In the genomic region with DNA sequence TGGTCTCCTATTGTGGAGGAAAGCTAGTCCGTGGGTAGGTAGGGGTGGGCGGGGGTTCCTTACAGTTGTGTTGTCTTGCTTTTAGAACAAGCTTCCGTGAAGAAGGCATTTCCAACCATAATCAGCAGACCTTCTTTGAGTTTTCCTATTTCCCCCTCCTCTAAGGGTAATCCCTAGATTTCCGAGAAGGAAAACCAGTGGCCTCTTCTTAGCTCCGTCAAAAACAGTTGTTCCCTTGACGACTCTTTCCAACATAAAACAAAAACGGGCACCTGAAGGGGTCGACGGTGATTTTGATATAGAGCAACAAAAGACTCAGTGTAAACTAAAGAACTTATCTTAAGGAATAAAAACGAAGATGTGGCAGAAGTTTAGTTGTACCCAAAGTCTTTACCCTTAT, we compare ENCODE assay signal across 7 mouse cellular contexts. TPM values are rescaled to one million over a fixed set of nuclear protein-coding genes. Genes with fewer than 3 reads are reported as not detected.
DNase-seq lines count a peak whose midpoint lies in the region; ATAC-seq lines count a peak whose summit lies in the region.

No protein-coding gene starts in this region.

- ATAC-seq in megakaryocyte, adult 5-6 weeks (ENCODE audit: poor library complexity, severe bottlenecking): no peak
- ATAC-seq in forebrain, embryonic 13.5 days: no peak
- no peak for ATAC-seq in limb, embryonic 15.5 days (ENCODE audit: insufficient number of reproducible peaks, low FRiP score, low TSS enrichment, low read depth)
- no peak for ATAC-seq in stomach, embryonic 16.5 days (ENCODE audit: insufficient read depth, low FRiP score)

- WGBS in forebrain, embryonic 13.5 days: 4% methylated on average over 10 of the region's 10 CpGs
- WGBS in limb, embryonic 15.5 days: 5% methylated on average over 10 of the region's 10 CpGs
- 5% methylated on average over 10 of the region's 10 CpGs for WGBS in stomach, embryonic 16.5 days

- peaks cover 24% of the 10 kb centered on the region for H3K4me1 ChIP-seq in megakaryocyte, embryonic 14.5 days
- peaks cover 11% of the 10 kb centered on the region for H3K4me1 ChIP-seq in forebrain, embryonic 13.5 days
- peaks cover 15% of the 10 kb centered on the region for H3K4me1 ChIP-seq in limb, embryonic 15.5 days
- H3K4me1 ChIP-seq in stomach, embryonic 16.5 days (ENCODE audit: control insufficient read depth, insufficient read depth, low read length): peaks cover 13% of the 10 kb centered on the region; the same call in 1 of the 2 replicates

- H3K4me2 ChIP-seq in forebrain, embryonic 13.5 days: peak overlapping the region; percentile 72
- peak overlapping the region; percentile 69 for H3K4me2 ChIP-seq in limb, embryonic 15.5 days
- peak overlapping the region; percentile 67 for H3K4me2 ChIP-seq in stomach, embryonic 16.5 days (ENCODE audit: low read depth, low read length)

- DNase-seq in gastrocnemius, postnatal 25 days: no peak
- DNase-seq in cerebellum, adult 9-10 months: no peak

- H3K27me3 ChIP-seq in megakaryocyte, embryonic 14.5 days (replicated peaks): no peaks in the 10 kb centered on the region
- no peaks in the 10 kb centered on the region for H3K27me3 ChIP-seq in forebrain, embryonic 13.5 days
- H3K27me3 ChIP-seq in limb, embryonic 15.5 days: no peaks in the 10 kb centered on the region
- H3K27me3 ChIP-seq in stomach, embryonic 16.5 days (ENCODE audit: control insufficient read depth, insufficient read depth, low read length): no peaks in the 10 kb centered on the region

- peak overlapping the region; percentile 67 for H3K9ac ChIP-seq in forebrain, embryonic 13.5 days
- peak overlapping the region; percentile 54 for H3K9ac ChIP-seq in limb, embryonic 15.5 days
- peak overlapping the region; percentile 75 for H3K9ac ChIP-seq in stomach, embryonic 16.5 days (ENCODE audit: low read length)

- H3K27ac ChIP-seq in forebrain, embryonic 13.5 days: peak overlapping the region; percentile 89
- H3K27ac ChIP-seq in limb, embryonic 15.5 days: peak overlapping the region; percentile 96
- H3K27ac ChIP-seq in stomach, embryonic 16.5 days (ENCODE audit: low read length): peak overlapping the region; percentile 96

- H3K9me3 ChIP-seq in megakaryocyte, embryonic 14.5 days: no peaks in the 10 kb centered on the region
- no peaks in the 10 kb centered on the region for H3K9me3 ChIP-seq in forebrain, embryonic 13.5 days (replicated peaks)
- H3K9me3 ChIP-seq in limb, embryonic 15.5 days: no peaks in the 10 kb centered on the region
- no peaks in the 10 kb centered on the region for H3K9me3 ChIP-seq in stomach, embryonic 16.5 days (replicated peaks; ENCODE audit: control insufficient read depth, low read length)

- H3K36me3 ChIP-seq in megakaryocyte, embryonic 14.5 days (replicated peaks; ENCODE audit: low read length): no peaks in the 10 kb centered on the region
- H3K36me3 ChIP-seq in forebrain, embryonic 13.5 days (ENCODE audit: poor library complexity, severe bottlenecking): no peaks in the 10 kb centered on the region
- no peaks in the 10 kb centered on the region for H3K36me3 ChIP-seq in limb, embryonic 15.5 days
- H3K36me3 ChIP-seq in stomach, embryonic 16.5 days (ENCODE audit: control insufficient read depth, insufficient read depth, low read length): no peaks in the 10 kb centered on the region

- peak overlapping the region; percentile 93 for H3K4me3 ChIP-seq in megakaryocyte, embryonic 14.5 days (replicated peaks)
- peak overlapping the region; percentile 58 for H3K4me3 ChIP-seq in forebrain, embryonic 13.5 days
- peak overlapping the region; percentile 46 for H3K4me3 ChIP-seq in limb, embryonic 15.5 days
- H3K4me3 ChIP-seq in stomach, embryonic 16.5 days (replicated peaks; ENCODE audit: low read length): peak overlapping the region; percentile 54

RNA-seq across cellular contexts. Expression of gene Nemf, which starts 5.0 kb away (rescaled TPM):
- 1.4 and 3.2 TPM in 2 replicates for polyA plus RNA-seq in megakaryocyte, embryonic 14.5 days (2012; ENCODE audit: insufficient read depth, low replicate concordance)
- 43.7 and 44.6 TPM in 2 replicates for total RNA-seq in megakaryocyte, adult 5-6 weeks (2015)
- 67.3 and 79.7 TPM in 2 replicates for total RNA-seq in megakaryocyte, adult 5-6 weeks (2017)
- 99.3 and 99.9 TPM in 2 replicates for polyA plus RNA-seq in forebrain, embryonic 13.5 days (2015; fragmentation: Nextera tagmentation; extraction: Ambion mirVana)
- polyA plus RNA-seq in limb, embryonic 15.5 days (2015; fragmentation: Nextera tagmentation; extraction: Ambion mirVana): 84.7 and 88.7 TPM in 2 replicates
- 82.4 and 83.1 TPM in 2 replicates for polyA plus RNA-seq in stomach, embryonic 16.5 days (2015; fragmentation: Nextera tagmentation; extraction: Ambion mirVana)
- 10 to 100 TPM; 17.1 to 20.8 TPM for total RNA-seq in gastrocnemius, postnatal 25 days (2021)

RNA-seq across cellular contexts. Expression of gene Arf6, which starts 10.0 kb away (rescaled TPM):
- polyA plus RNA-seq in megakaryocyte, embryonic 14.5 days (2012; ENCODE audit: insufficient read depth, low replicate concordance): 211 and 251 TPM in 2 replicates
- 78.8 and 94.8 TPM in 2 replicates for total RNA-seq in megakaryocyte, adult 5-6 weeks (2015)
- total RNA-seq in megakaryocyte, adult 5-6 weeks (2017): 125 and 133 TPM in 2 replicates
- polyA plus RNA-seq in forebrain, embryonic 13.5 days (2015; fragmentation: Nextera tagmentation; extraction: Ambion mirVana): 25.4 and 29.0 TPM in 2 replicates
- 59.8 and 73.7 TPM in 2 replicates for polyA plus RNA-seq in limb, embryonic 15.5 days (2015; fragmentation: Nextera tagmentation; extraction: Ambion mirVana)
- polyA plus RNA-seq in stomach, embryonic 16.5 days (2015; fragmentation: Nextera tagmentation; extraction: Ambion mirVana): 39.3 and 42.3 TPM in 2 replicates
- total RNA-seq in gastrocnemius, postnatal 25 days (2021): 10 to 100 TPM; 20.1 to 23.5 TPM

RNA-seq across cellular contexts. Expression of gene Gm9887, which starts 10.3 kb away (rescaled TPM):
- 3.3 and 4.8 TPM in 2 replicates for polyA plus RNA-seq in megakaryocyte, embryonic 14.5 days (2012; ENCODE audit: insufficient read depth, low replicate concordance)
- not detected in 2 replicates for total RNA-seq in megakaryocyte, adult 5-6 weeks (2015)
- not detected in 2 replicates for total RNA-seq in megakaryocyte, adult 5-6 weeks (2017)
- 0.63 and 0.80 TPM in 2 replicates for polyA plus RNA-seq in forebrain, embryonic 13.5 days (2015; fragmentation: Nextera tagmentation; extraction: Ambion mirVana)
- polyA plus RNA-seq in limb, embryonic 15.5 days (2015; fragmentation: Nextera tagmentation; extraction: Ambion mirVana): 1.8 and 2.4 TPM in 2 replicates
- 0.80 and 0.94 TPM in 2 replicates for polyA plus RNA-seq in stomach, embryonic 16.5 days (2015; fragmentation: Nextera tagmentation; extraction: Ambion mirVana)
- not detected for total RNA-seq in gastrocnemius, postnatal 25 days (2021)

Comparison
In these comparisons a context has a peak if more than half of its experiments do, and no peak if none do; other contexts are left out.
1. RNA of gene Nemf, which starts 5.0 kb away (polyA plus RNA-seq): 99.3 to 99.9 TPM in forebrain, embryonic 13.5 days, 84.7 to 88.7 TPM in limb, embryonic 15.5 days and 82.4 to 83.1 TPM in stomach, embryonic 16.5 days; 1.4 to 3.2 TPM in megakaryocyte, embryonic 14.5 days; every median in the first group is over 10 times any median in the second.
2. Peak in every context shown above with its lines, with median percentiles within 50 percentile points of each other: H3K4me3 ChIP-seq, H3K27ac ChIP-seq, H3K4me2 ChIP-seq and H3K9ac ChIP-seq.